Mouse (Mus musculus) retina, postnatal 1 day (tissue): Measurements from ENCODE around the gene Nprl3.

ENCODE experiments used
- DNase-seq: peaks from one replicate; pipeline ENCODE4 v3.0.0-alpha.2; 2012

Nprl3 gene

GRCm38 (mm10) chr11:32194626-32195025, 72.9 kb downstream of the Nprl3 start:
- no peak for DNase-seq

GRCm38 (mm10) chr11:32194086-32194485, 73.4 kb downstream of the Nprl3 start:
- no peak for DNase-seq

- DNase-seq, result no peak
Observed at GRCm38 (mm10) chr11:32193156-32193555, 74.4 kb downstream of the Nprl3 start.

GRCm38 (mm10) chr11:32190603-32191110, 76.8 kb downstream of the Nprl3 start:
- DNase-seq, result no peak

- DNase-seq, result peak; percentile 13
Observed at GRCm38 (mm10) chr11:32190119-32190518, 77.4 kb downstream of the Nprl3 start.

- DNase-seq, result no peak
Observed at GRCm38 (mm10) chr11:32189434-32189833, 78.1 kb downstream of the Nprl3 start.

- DNase-seq, result no peak
Observed at GRCm38 (mm10) chr11:32188881-32189280, 78.6 kb downstream of the Nprl3 start.

GRCm38 (mm10) chr11:32187256-32187655, 80.3 kb downstream of the Nprl3 start:
- no peak for DNase-seq

GRCm38 (mm10) chr11:32186031-32186430, 81.5 kb downstream of the Nprl3 start:
- DNase-seq, result no peak

- DNase-seq, result no peak
Observed at GRCm38 (mm10) chr11:32184469-32184868, 83.0 kb downstream of the Nprl3 start.

GRCm38 (mm10) chr11:32181973-32182868, 85.3 kb downstream of the Nprl3 start:
- peak; percentile 85 for DNase-seq

- DNase-seq, result no peak
Observed at GRCm38 (mm10) chr11:32181246-32181645, 86.3 kb downstream of the Nprl3 start.

- DNase-seq, result no peak
Observed at GRCm38 (mm10) chr11:32178506-32178905, 89.0 kb downstream of the Nprl3 start.
